ENCODE assay signal across 14 mouse cellular contexts in the genomic region with DNA sequence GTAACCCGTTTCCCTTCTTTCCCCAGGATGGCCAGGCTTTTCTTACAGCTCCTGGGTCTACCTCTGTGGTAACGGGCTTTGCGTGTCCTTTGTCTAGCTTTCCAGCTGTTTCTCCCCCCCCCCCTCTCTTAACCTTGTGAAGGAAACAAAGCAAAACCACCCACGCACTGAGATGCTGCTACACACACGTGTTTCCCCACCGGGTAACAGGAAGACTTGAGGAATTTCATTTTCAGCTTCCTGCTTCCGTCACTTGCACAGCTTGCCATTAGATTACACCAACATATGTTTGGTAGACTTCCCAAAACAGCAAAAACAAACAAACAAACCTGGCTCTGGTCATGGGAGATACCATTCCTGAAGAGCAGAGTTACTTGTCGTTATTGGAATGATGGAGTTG.
"Had no signal": no experiment of that assay in that cellular context is flagged by ENCODE, and none has a peak within 500 bp of the region (broad histone marks: within the 10 kb centered on the region; RNA-seq: fewer than 3 reads in every experiment).

No protein-coding gene starts in this region.

- H3K4me3 ChIP-seq: left cerebral cortex, adult 2 months; limb, embryonic 10.5 days; liver, embryonic 15.5 days; megakaryocyte, embryonic 14.5 days; midbrain, embryonic 12.5 days had no signal

- DNase-seq: kidney, postnatal 14 days; lung, adult 2 months; lung, postnatal 14 days; right cerebral cortex, adult 18-20 months; right cerebral cortex, postnatal 25 days; thymus, postnatal 4 days had no signal

- H3K36me3 ChIP-seq: limb, embryonic 10.5 days; liver, embryonic 15.5 days; midbrain, embryonic 12.5 days had no signal

- H3K9ac ChIP-seq: liver, embryonic 15.5 days; midbrain, embryonic 12.5 days had no signal

- H3K9me3 ChIP-seq: limb, embryonic 10.5 days; liver, embryonic 15.5 days; midbrain, embryonic 12.5 days had no signal

- H3K4me2 ChIP-seq: liver, embryonic 11.5 days; liver, embryonic 15.5 days; midbrain, embryonic 12.5 days had no signal

- H3K27me3 ChIP-seq: liver, embryonic 15.5 days; megakaryocyte, embryonic 14.5 days; midbrain, embryonic 12.5 days had no signal

- H3K4me1 ChIP-seq: limb, embryonic 10.5 days; liver, embryonic 15.5 days; megakaryocyte, embryonic 14.5 days; midbrain, embryonic 12.5 days had no signal

- H3K27ac ChIP-seq: left cerebral cortex, adult 2 months; limb, embryonic 10.5 days; liver, embryonic 15.5 days; macrophage; midbrain, embryonic 12.5 days; stomach, postnatal 0 days had no signal
